Mouse (Mus musculus): ENCODE measurements at regions not wholly inside any gene's neighbourhood (a gene's known extent, or its start where the extent isn't known, plus 50 kb on each side); places are given as distances from the start of the nearest gene placed in this dataset.

- Histone ChIP-seq H3K9me3 (ENCODE audit: low read length) (no peaks in the 10 kb centered on the region), H3K27me3 (ENCODE audit: insufficient read depth, low read length) (no peaks in the 10 kb centered on the region), H3K9ac (replicated peaks) (no peak overlapping the region), H3K4me2 (ENCODE audit: low read depth, low read length) (no peak overlapping the region), H3K36me3 (replicated peaks; ENCODE audit: insufficient read depth, low read length) (no peaks in the 10 kb centered on the region), H3K4me1 (ENCODE audit: insufficient read depth) (no peaks in the 10 kb centered on the region), H3K27ac (ENCODE audit: low read depth) (no peak overlapping the region), H3K4me3 (ENCODE audit: low read depth, low read length) (no peak overlapping the region)
- 69% methylated on average over 8 of the region's 8 CpGs for WGBS (ENCODE audit: insufficient replicate concordance)
- ATAC-seq (no peak), DNase-seq (no peak)
- TF ChIP-seq CTCF (IDR thresholded peaks at IDR 0.05; ENCODE audit: low read depth): no peak
- TF ChIP-seq EP300 (IDR thresholded peaks at IDR 0.05; ENCODE audit: low read depth): no peak
Measured at GRCm38 (mm10) chr8:77774551-77775335, 50.5 kb upstream of the Ednra start.

DNA sequence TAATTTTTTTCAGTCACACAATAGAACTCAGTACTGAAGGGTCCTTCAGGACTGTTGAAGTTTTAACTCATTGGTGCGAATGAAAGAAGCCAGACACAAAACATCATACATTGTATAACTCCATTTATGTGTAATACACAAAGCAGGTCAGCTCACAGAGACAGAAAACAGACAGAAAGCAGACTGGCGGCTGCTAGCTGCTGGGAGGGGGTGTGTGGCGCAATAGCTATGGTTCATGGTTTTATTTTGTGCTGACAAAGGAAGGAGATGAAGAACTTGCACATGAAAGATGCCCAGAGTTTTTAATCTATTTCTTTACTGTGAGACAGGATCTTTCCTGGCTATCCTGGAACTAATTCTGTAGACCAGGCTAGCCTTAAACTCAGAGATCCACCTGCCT lies 51.3 kb upstream of the Ednra start:
- Histone ChIP-seq H3K4me3 (ENCODE audit: low read depth, low read length) (no peak overlapping the region), H3K4me2 (ENCODE audit: low read depth, low read length) (no peak overlapping the region), H3K27me3 (ENCODE audit: insufficient read depth, low read length) (no peaks in the 10 kb centered on the region), H3K36me3 (replicated peaks; ENCODE audit: insufficient read depth, low read length) (no peaks in the 10 kb centered on the region), H3K9me3 (ENCODE audit: low read length) (no peaks in the 10 kb centered on the region), H3K9ac (replicated peaks) (no peak overlapping the region), H3K27ac (ENCODE audit: low read depth) (no peak overlapping the region), H3K4me1 (ENCODE audit: insufficient read depth) (no peaks in the 10 kb centered on the region)
- ATAC-seq (no peak), DNase-seq (no peak)
- WGBS (ENCODE audit: insufficient replicate concordance): 67% methylated on average over 3 of the region's 3 CpGs
- TF ChIP-seq EP300 (IDR thresholded peaks at IDR 0.05; ENCODE audit: low read depth): no peak
- TF ChIP-seq CTCF (IDR thresholded peaks at IDR 0.05; ENCODE audit: low read depth): no peak

- no peak overlapping the region for H3K9ac ChIP-seq (replicated peaks)
- H3K4me1 ChIP-seq (ENCODE audit: insufficient read depth): no peaks in the 10 kb centered on the region
- TF ChIP-seq CTCF (IDR thresholded peaks at IDR 0.05; ENCODE audit: low read depth) (no peak), EP300 (IDR thresholded peaks at IDR 0.05; ENCODE audit: low read depth) (no peak)
- H3K4me3 ChIP-seq (ENCODE audit: low read depth, low read length): no peak overlapping the region
- WGBS (ENCODE audit: insufficient replicate concordance): 79% methylated on average over 5 of the region's 5 CpGs
- H3K27me3 ChIP-seq (ENCODE audit: insufficient read depth, low read length): no peaks in the 10 kb centered on the region
- no peak for ATAC-seq
- no peaks in the 10 kb centered on the region for H3K9me3 ChIP-seq (ENCODE audit: low read length)
- no peaks in the 10 kb centered on the region for H3K36me3 ChIP-seq (replicated peaks; ENCODE audit: insufficient read depth, low read length)
- DNase-seq: no peak
- H3K4me2 ChIP-seq (ENCODE audit: low read depth, low read length): no peak overlapping the region
- no peak overlapping the region for H3K27ac ChIP-seq (ENCODE audit: low read depth)
Measured at GRCm38 (mm10) chr8:77777597-77777996, 53.3 kb upstream of the Ednra start.

DNA sequence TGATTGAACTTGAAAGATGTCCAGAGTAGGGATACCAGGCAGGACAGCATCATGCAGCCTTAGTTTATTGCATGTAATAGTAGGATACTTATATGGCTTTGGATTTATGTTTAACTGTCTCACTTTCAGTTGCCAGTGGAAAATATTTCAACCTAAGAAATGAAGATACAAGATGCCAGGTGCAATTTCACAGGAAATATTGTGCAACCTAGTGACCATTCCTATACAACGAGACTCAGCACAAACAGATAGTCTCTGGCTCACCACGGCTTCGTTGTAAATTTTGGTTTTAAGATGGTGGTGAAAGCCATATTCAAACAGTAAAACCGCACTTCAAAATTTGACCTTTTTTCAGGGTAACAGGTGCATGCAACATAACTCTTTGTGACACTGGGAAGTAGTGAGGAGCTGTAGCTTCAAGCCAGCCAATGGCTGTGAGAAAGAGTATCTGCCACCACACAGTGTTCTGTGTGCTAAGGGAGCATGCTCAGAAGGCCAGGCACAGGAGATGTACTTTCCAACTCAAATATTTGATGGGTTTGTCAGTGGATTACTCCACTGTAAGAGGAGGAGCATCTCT lies 61.5 kb upstream of the Ednra start:
- 54% methylated on average over 4 of the region's 4 CpGs for WGBS (ENCODE audit: insufficient replicate concordance)
- no peak for TF ChIP-seq EP300 (IDR thresholded peaks at IDR 0.05; ENCODE audit: low read depth)
- no peak for TF ChIP-seq CTCF (IDR thresholded peaks at IDR 0.05; ENCODE audit: low read depth)

DNA sequence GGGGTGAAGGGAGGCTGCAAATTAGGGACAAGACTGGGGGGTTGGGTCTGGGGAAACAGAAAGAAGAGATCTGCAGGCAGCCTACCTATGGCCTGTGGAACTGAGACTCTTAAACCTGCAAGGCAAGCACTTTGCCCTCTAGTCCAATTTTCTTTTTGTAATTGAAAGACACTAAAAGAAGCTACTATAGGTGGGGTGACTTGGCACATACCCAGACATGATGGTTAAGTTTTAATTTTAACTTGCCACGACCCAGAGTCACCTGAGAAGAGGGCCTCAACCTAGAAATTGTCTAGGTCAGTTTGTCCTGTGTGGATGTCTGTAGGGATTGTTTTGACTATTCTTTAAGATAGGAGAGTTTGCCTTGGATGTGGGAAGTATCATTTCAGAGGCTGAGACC lies 70.6 kb upstream of the Ednra start:
- DNase-seq (no peak), ATAC-seq (no peak)
- no peak overlapping the region for H3K27ac ChIP-seq (ENCODE audit: low read depth)
- WGBS (ENCODE audit: insufficient replicate concordance): 54% methylated on average over 1 of the region's 1 CpGs
- no peak for TF ChIP-seq CTCF (IDR thresholded peaks at IDR 0.05; ENCODE audit: low read depth)
- no peak for TF ChIP-seq EP300 (IDR thresholded peaks at IDR 0.05; ENCODE audit: low read depth)
- H3K4me1 ChIP-seq (ENCODE audit: insufficient read depth): no peaks in the 10 kb centered on the region
- no peak overlapping the region for H3K9ac ChIP-seq (replicated peaks)
- no peaks in the 10 kb centered on the region for H3K36me3 ChIP-seq (replicated peaks; ENCODE audit: insufficient read depth, low read length)
- H3K4me2 ChIP-seq (ENCODE audit: low read depth, low read length): no peak overlapping the region
- H3K27me3 ChIP-seq (ENCODE audit: insufficient read depth, low read length): no peaks in the 10 kb centered on the region
- H3K4me3 ChIP-seq (ENCODE audit: low read depth, low read length): no peak overlapping the region
- no peaks in the 10 kb centered on the region for H3K9me3 ChIP-seq (ENCODE audit: low read length)

More for the DNA sequence above, 61.5 kb upstream of the Ednra start:
- H3K4me1 ChIP-seq (ENCODE audit: insufficient read depth): no peaks in the 10 kb centered on the region
- DNase-seq (no peak), ATAC-seq (no peak)
- no peak overlapping the region for H3K27ac ChIP-seq (ENCODE audit: low read depth)
- no peak overlapping the region for H3K4me2 ChIP-seq (ENCODE audit: low read depth, low read length)
- H3K9ac ChIP-seq (replicated peaks): no peak overlapping the region
- no peaks in the 10 kb centered on the region for H3K9me3 ChIP-seq (ENCODE audit: low read length)
- no peaks in the 10 kb centered on the region for H3K27me3 ChIP-seq (ENCODE audit: insufficient read depth, low read length)
- no peaks in the 10 kb centered on the region for H3K36me3 ChIP-seq (replicated peaks; ENCODE audit: insufficient read depth, low read length)
- H3K4me3 ChIP-seq (ENCODE audit: low read depth, low read length): no peak overlapping the region

DNA sequence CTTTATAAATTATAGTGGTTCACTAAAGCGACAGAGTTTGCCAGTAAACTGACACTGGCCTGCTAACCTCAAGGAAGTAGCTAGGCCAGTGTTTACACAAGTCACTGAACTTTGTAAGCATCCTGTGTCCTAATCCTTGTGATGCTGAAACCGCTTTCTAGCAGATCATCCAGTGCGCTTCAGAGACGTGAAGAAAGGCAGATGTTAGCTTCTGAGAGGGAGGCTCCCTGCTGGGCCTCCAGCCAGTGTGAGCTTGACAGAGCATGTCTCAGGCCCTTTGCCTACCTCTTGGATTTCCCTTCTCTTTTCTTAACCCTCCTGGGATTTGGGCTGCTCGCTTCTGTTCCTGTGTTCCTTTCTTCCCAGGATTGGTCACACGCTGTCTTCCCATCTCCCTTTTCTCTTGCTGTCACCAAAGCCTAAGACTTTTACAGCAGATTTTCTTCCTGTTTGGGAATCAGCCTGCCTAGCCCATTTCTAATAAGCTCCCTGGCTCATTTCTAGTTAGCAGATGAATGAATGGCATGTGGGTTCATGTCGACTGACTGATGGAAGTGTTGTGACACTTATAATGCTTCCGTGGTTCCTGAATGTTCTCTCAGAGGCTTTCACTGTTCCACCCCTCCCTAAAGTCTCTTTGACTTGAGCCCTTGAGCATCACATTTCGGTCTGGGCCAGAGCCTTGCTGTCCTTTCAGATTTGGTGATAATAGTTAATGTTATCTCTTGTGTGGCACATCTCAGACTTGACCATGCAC lies 79.1 kb upstream of the Ednra start:
- H3K9ac ChIP-seq (replicated peaks): no peak overlapping the region
- 74% methylated on average over 9 of the region's 9 CpGs for WGBS (ENCODE audit: insufficient replicate concordance)
- ATAC-seq (peak; percentile 66), DNase-seq (no peak)
- H3K36me3 ChIP-seq (replicated peaks; ENCODE audit: insufficient read depth, low read length): no peaks in the 10 kb centered on the region
- peak overlapping the region; percentile 61; the same call in 1 of the 2 replicates for H3K27ac ChIP-seq (ENCODE audit: low read depth)
- H3K27me3 ChIP-seq (ENCODE audit: insufficient read depth, low read length): no peaks in the 10 kb centered on the region
- no peaks in the 10 kb centered on the region for H3K4me1 ChIP-seq (ENCODE audit: insufficient read depth)
- no peak overlapping the region for H3K4me2 ChIP-seq (ENCODE audit: low read depth, low read length)
- H3K9me3 ChIP-seq (ENCODE audit: low read length): no peaks in the 10 kb centered on the region
- no peak overlapping the region for H3K4me3 ChIP-seq (ENCODE audit: low read depth, low read length)
- TF ChIP-seq EP300 (IDR thresholded peaks at IDR 0.05; ENCODE audit: low read depth) (peak; percentile 24; the same call in 1 of the 2 replicates), CTCF (IDR thresholded peaks at IDR 0.05; ENCODE audit: low read depth) (no peak)
